Mouse (Mus musculus) G1E (cell line): ENCODE measurements around the gene Mnd1. TPM values are rescaled to one million over a fixed set of nuclear protein-coding genes. Genes with fewer than 3 reads are reported as not detected.

ENCODE experiments used
- ATAC-seq: 2 replicates; pipeline ENCODE4 v1.8.0; 2016; ENCODE audit warnings: mild to moderate bottlenecking; ENCODE audit not compliant: insufficient number of reproducible peaks, poor library complexity, low FRiP score, severe bottlenecking; ENCODE audit errors: extremely low read depth
- DNase-seq: peaks from one replicate; pipeline ENCODE4 v3.0.0; 2012; ENCODE audit warnings: low spot score
- H3K27me3 ChIP-seq: 2 replicates; pipeline ENCODE4 v1.6.1; 2012; ENCODE audit warnings: mild to moderate bottlenecking, low read length, inconsistent platforms; ENCODE audit not compliant: insufficient read depth
- H3K36me3 ChIP-seq: replicated peaks from 2 replicates; pipeline ENCODE3; 2012; ENCODE audit warnings: mild to moderate bottlenecking, inconsistent platforms
- H3K4me1 ChIP-seq: 2 replicates; pipeline ENCODE4 v1.6.1; 2012; ENCODE audit warnings: low read depth, low read length, inconsistent platforms, mixed read lengths; ENCODE audit not compliant: insufficient read depth
- H3K4me3 ChIP-seq: 2 replicates; pipeline ENCODE4 v1.5.1; 2012; ENCODE audit warnings: low read depth, mild to moderate bottlenecking, inconsistent platforms, low read length, moderate library complexity, mixed read lengths
- H3K9me3 ChIP-seq: replicated peaks from 2 replicates; pipeline ENCODE4 v1.6.1; 2012; ENCODE audit warnings: inconsistent platforms
- CTCF ChIP-seq: IDR thresholded peaks from 2 replicates; pipeline ENCODE4 v1.5.1; 2012; ENCODE audit warnings: low read depth, low read length, inconsistent platforms, mixed read lengths
- GATA1 ChIP-seq: IDR thresholded peaks from 2 replicates; pipeline ENCODE4 v1.6.1; 2012; ENCODE audit warnings: borderline replicate concordance, low read length, inconsistent platforms, mixed read lengths
- GATA2 ChIP-seq: IDR thresholded peaks from 2 replicates; pipeline ENCODE4 v1.6.1; 2012; ENCODE audit warnings: low read depth, low read length, inconsistent platforms, borderline replicate concordance
- POLR2AphosphoS5 ChIP-seq: IDR thresholded peaks from 2 replicates; pipeline ENCODE4 v1.6.1; 2012; ENCODE audit warnings: low read depth, low read length, inconsistent platforms; ENCODE audit not compliant: insufficient replicate concordance
- TAL1 ChIP-seq: conservative IDR thresholded peaks from 2 replicates; pipeline ENCODE4 v1.6.1; 2012; ENCODE audit warnings: low read depth, low read length, inconsistent platforms, mixed read lengths
- polyA plus RNA-seq: library from polyadenylated mRNA; stranded (reverse); fragments of >175 nt; gene quantifications from 2 replicates; pipeline ENCODE4 v1.2.3, GENCODE M21; 2012
- total RNA-seq, 2 experiments: library from RNA; stranded (forward) in 1 of 2; stranded (reverse) in 1 of 2; fragments of 200-1000 nt in 1 of 2; fragments of >200 nt in 1 of 2; fragmentation: Nextera tagmentation in 1 of 2; gene quantifications; 2 replicates each; pipeline ENCODE4 v1.2.3; 2014 to 2017

Mnd1 gene
- total and polyA plus RNA-seq, 3 experiments, result 1.8 to 23.5 (median 6.1) TPM

DNA sequence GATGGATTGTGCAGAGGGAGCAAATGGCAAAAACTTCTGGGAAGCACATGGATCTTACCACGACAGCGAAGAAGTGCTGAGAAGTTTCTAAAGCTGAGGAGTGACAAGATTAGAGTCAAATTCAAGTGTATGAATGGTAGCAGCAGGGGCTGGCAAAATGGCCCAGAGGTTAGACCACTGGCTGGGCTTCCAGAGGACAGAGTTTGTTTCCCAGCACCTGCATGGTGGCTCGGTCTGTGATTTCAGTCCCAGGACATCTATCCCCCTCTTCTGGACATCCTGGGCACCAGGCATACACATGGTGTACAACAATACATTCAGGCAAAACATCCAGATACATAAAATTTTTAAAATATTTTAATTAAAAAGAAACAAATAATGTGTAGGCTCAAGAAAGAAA lies 5.8 kb downstream of the Mnd1 start:
- no peak for ATAC-seq
- no peak for DNase-seq
- peaks cover 22% of the 10 kb centered on the region for H3K4me1 ChIP-seq
- no peak overlapping the region for H3K4me3 ChIP-seq
- TF ChIP-seq POLR2AphosphoS5, result no peak
- no peak for TF ChIP-seq TAL1
- no peak for TF ChIP-seq CTCF
- TF ChIP-seq GATA1, result no peak
- no peak for TF ChIP-seq GATA2
- peaks cover 13% of the 10 kb centered on the region for H3K36me3 ChIP-seq
- peaks cover 8% of the 10 kb centered on the region for H3K9me3 ChIP-seq
- no peaks in the 10 kb centered on the region for H3K27me3 ChIP-seq

DNA sequence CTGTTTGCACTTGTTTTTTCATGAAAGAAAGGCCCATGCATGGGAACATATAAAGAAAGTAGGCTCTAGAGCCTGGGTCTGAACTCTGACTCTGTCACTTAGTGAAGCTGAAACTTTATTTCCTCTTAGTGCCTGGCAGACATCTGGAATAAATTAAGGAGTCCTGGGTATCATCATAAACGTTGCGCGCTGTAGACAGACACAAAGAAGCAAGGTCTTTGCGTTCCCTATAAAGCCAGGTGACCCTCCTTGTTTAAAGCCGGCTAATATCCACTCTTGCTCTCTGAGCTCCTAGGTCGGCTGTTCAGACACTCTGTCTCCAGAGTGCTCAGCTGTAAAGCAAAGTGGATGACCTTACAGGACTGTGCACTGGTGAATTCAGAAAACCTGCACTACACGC lies 14.6 kb downstream of the Mnd1 start:
- TF ChIP-seq TAL1 (no peak), CTCF (no peak), GATA2 (no peak), GATA1 (no peak), POLR2AphosphoS5 (no peak)
- no peak for ATAC-seq

DNA sequence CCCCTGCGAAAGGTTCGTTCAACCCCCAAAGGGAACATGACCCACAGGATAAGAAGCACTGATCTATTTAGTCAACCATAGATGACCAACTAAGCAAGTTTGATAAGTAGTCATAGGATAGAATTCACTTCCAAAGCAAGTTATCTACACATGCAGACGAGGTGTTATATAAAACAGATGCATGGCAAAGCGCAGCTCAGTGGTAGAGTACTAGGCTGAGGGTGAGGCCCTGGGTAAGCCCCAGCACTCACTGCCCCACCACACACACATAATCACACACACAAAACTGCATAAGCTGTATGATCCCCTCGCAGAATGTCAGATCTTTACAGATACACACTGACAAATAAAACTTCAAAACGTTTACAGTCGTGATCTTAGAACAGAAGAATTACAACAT lies 19.1 kb downstream of the Mnd1 start:
- Histone ChIP-seq H3K4me1 (peaks cover 21% of the 10 kb centered on the region), H3K36me3 (peaks cover 19% of the 10 kb centered on the region), H3K27me3 (no peaks in the 10 kb centered on the region), H3K9me3 (no peaks in the 10 kb centered on the region), H3K4me3 (no peak overlapping the region; the same call in 1 of the 2 replicates)
- DNase-seq, result peak; percentile 26
- TF ChIP-seq CTCF, result no peak
- 0 out of 2 replicates have a peak, but pooled peaks have one; percentile 8 for TF ChIP-seq TAL1
- ATAC-seq, result peak; percentile 51

More for the DNA sequence above, 14.6 kb downstream of the Mnd1 start:
- Histone ChIP-seq H3K9me3 (no peaks in the 10 kb centered on the region), H3K4me1 (peaks cover 13% of the 10 kb centered on the region), H3K27me3 (no peaks in the 10 kb centered on the region), H3K4me3 (no peak overlapping the region), H3K36me3 (peaks cover 7% of the 10 kb centered on the region)
- no peak for DNase-seq

DNA sequence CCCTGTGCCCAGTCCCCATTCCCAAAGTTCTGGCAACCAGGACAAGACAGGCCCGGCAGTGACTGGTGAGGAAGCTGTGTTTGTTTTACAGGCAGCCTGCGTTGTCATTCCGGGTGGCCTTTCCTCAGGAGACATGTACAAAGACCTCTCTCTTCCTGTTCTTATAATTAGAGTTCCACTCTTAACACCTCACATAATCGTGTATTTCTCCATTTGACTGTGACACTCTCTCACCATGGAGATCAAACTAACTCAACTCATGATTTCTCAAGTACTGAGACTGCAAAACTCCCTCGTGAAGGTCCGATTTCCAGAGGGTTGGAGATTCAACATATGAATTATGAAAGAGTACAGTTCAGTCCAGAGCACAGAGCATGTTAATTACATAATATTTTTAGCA lies 19.7 kb downstream of the Mnd1 start:
- TF ChIP-seq POLR2AphosphoS5 (no peak), GATA2 (no peak), GATA1 (no peak), CTCF (no peak), TAL1 (no peak)
- Histone ChIP-seq H3K4me3 (peak overlapping the region; percentile 68), H3K9me3 (no peaks in the 10 kb centered on the region), H3K4me1 (peaks cover 21% of the 10 kb centered on the region), H3K36me3 (peaks cover 18% of the 10 kb centered on the region), H3K27me3 (no peaks in the 10 kb centered on the region)
- DNase-seq, result no peak
- ATAC-seq, result no peak

DNA sequence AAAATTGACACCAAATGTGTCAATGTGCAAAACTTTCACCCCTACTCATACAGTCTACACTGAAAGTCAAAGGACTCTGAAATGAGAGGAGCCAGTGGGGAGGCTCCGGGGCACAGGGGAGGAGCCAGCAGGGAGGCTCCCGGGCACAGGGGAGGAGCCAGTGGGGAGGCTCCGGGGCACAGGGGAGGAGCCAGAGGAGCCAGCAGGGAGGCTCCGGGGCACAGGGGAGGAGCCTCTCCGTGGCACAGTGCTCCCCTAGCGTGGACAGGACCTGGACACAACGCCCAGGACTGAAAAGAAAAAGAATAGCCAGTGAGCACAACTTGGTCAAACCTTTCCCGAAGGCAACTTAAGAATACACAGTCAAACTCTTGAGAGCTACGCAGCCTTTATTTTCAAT lies 20.2 kb downstream of the Mnd1 start:
- Histone ChIP-seq H3K27me3 (no peaks in the 10 kb centered on the region), H3K9me3 (no peaks in the 10 kb centered on the region), H3K4me1 (peaks cover 21% of the 10 kb centered on the region), H3K36me3 (peaks cover 19% of the 10 kb centered on the region), H3K4me3 (peak overlapping the region; percentile 68)
- ATAC-seq, result peak; percentile 97
- peak; percentile 83 for DNase-seq
- TF ChIP-seq CTCF (no peak), POLR2AphosphoS5 (no peak), GATA2 (no peak), TAL1 (no peak), GATA1 (no peak)

DNA sequence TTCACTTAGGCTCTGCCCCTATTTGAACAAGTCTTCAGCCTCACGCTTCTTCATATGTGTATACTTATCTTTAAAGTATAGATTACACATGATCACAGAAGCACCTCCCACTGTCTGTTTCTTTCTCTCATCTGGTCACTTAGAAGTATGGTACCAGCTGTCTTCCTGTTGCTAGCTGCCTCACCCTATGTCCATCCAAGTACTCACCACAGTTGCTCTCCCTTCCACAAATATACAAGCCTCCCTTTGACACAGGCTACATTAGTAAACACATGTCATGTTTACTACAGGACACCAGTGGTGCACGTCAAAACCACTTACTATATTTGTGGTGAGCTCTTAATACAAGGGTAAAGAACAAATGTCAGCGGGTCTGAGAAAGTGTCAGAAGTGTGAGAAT lies 24.2 kb downstream of the Mnd1 start:
- peaks cover 12% of the 10 kb centered on the region for H3K4me1 ChIP-seq
- no peaks in the 10 kb centered on the region for H3K27me3 ChIP-seq
- no peak overlapping the region for H3K4me3 ChIP-seq
- no peaks in the 10 kb centered on the region for H3K9me3 ChIP-seq
- no peak for TF ChIP-seq GATA1
- peaks cover 26% of the 10 kb centered on the region for H3K36me3 ChIP-seq
- DNase-seq (no peak), ATAC-seq (no peak)

DNA sequence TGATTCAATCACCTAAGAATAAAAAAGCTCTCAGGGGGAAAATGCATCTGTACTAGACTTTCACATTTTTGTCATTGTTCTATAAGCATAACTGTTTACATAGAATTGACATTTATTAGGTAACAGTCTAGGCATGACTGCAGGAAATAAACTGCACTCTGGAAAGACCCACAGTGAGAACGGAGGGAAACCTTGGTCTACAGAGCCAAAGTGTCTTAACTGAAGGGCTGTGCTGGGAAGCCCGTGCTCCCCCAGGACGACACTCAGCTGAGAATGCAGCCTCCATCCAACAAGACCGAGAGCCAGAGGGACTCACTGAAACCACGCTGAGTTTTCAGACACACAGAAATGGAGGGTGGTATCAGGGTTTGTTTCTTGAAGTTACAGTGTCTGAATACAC lies 24.8 kb downstream of the Mnd1 start:
- no peaks in the 10 kb centered on the region for H3K27me3 ChIP-seq
- no peaks in the 10 kb centered on the region for H3K9me3 ChIP-seq
- peaks cover 6% of the 10 kb centered on the region for H3K4me1 ChIP-seq
- DNase-seq (no peak), ATAC-seq (no peak)
- H3K4me3 ChIP-seq, result no peak overlapping the region
- H3K36me3 ChIP-seq, result peaks cover 29% of the 10 kb centered on the region
- TF ChIP-seq GATA1 (no peak), TAL1 (no peak), POLR2AphosphoS5 (no peak), GATA2 (no peak), CTCF (no peak)
